Mouse (Mus musculus) heart, postnatal 36 days (tissue): ENCODE results near the gene Dhx9. TPM values are rescaled to one million over a fixed set of nuclear protein-coding genes. Genes with fewer than 3 reads are reported as not detected.
A peak's percentile ranks its signal among the peaks of the same experiment; 100 is the strongest.
"Not testable (repeated sequence)": the region's sequence is repeated elsewhere in the genome, so short reads cannot be mapped to it uniquely, and the experiment has no call there.

ENCODE experiments used
- DNase-seq, 2 experiments: peaks; one replicate each; pipeline ENCODE4 v3.0.0; 2021 to 2022
- intact Hi-C: fragments of 180-260 bp; cut with DNase I; formaldehyde crosslinking; loops from one replicate; pipeline ENCODE4 v1.15.1; 2025
- total RNA-seq, 2 experiments: library from RNA; stranded (reverse); gene quantifications; 2 replicates each; pipeline ENCODE4 v1.2.3; 2021

Gene Dhx9
- total RNA-seq, 2 experiments from 2014 or later = 49.5 to 50.9 TPM

GRCm38 (mm10) chr1:153431158-153431557, 56.3 kb downstream of the Dhx9 start:
- intact Hi-C loops = no loop called here
- DNase-seq = no peak

DNA sequence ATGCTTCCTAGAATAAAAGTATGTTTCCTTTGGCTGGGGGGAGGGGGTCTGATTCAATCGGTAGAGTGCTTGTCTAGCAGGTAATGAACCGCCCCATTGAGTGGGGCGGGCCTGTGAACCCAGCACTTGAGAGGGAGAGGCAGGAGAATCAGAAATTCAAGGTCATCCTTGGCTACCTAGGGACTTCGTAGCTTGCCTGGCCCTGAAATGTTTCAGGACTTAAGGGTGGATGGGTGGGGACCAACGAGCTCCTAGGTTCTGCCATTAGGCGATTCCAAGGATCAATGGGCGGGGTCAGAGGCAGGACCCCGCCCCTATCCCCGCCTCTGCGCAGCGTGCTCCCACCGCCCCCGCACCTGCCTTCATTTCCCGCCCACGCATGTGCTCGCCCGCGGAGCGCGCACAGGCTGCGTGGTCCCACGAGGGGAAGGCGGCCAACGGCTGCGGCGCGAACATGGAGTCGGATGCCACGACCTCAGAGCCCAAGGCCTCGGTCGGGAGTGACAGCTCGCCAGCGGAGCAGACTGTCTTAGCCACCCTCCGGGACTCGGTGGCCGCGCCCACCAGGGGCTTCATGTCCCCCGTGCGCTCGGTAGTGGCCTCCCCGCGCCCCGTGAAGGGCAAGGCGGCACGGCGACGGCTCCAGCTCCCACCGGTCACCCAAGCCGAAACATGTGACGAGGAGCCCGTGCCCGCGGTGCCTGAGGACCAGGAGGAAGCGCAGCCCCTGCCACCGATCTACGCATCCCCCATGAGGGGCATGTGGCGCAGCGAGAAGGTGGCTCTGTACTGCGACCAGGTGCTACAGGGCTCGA, 62.5 kb downstream of the Dhx9 start, which contains the start of gene Shcbp1l:
Shcbp1l (plus strand) TSS at position 393 of the 815 bp plus-strand sequence.
- intact Hi-C loops = no loop called here

GRCm38 (mm10) chr1:153424271-153424670, 63.2 kb downstream of the Dhx9 start:
- DNase-seq = no peak

More for the DNA sequence above, 62.5 kb downstream of the Dhx9 start, which contains the start of gene Shcbp1l:
- DNase-seq = peak; percentile 47 to 57

GRCm38 (mm10) chr1:153417805-153418204, 69.7 kb downstream of the Dhx9 start:
- intact Hi-C loops, DNase-seq: not testable (repeated sequence)

More at GRCm38 (mm10) chr1:153424271-153424670, 63.2 kb downstream of the Dhx9 start:
- intact Hi-C loops = no loop called here

- DNase-seq, intact Hi-C loops: not testable (repeated sequence)
These were observed 71.1 kb downstream of the Dhx9 start for GRCm38 (mm10) chr1:153416271-153416832.

- intact Hi-C loops = not testable (repeated sequence)
These were observed 71.7 kb downstream of the Dhx9 start for GRCm38 (mm10) chr1:153415742-153416141.

DNA sequence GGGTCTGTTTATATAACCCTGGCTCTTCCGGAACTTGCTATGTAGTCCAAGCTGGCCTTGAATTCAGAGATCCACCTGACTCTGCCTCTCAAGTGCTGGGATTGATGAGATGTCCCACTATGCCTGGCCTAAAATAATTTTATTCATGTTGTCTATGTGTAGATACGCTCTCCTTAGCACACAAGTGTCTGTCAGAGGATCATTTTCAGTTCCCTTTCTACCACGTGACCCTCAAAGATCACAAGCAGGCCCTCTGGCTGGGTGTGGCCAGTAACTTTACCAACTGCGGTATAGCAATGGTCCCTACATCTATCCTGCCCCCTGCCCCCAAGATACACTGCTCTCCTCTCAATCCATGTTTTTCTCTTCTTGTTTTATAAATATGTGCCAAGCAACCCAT, 72.5 kb downstream of the Dhx9 start:
- intact Hi-C loops = no loop called here
- peak; percentile 54 to 63 for DNase-seq

More at GRCm38 (mm10) chr1:153415742-153416141, 71.7 kb downstream of the Dhx9 start:
- not testable (repeated sequence) for DNase-seq

GRCm38 (mm10) chr1:153414114-153414723, 73.2 kb downstream of the Dhx9 start:
- DNase-seq = peak; percentile 77 to 81
- intact Hi-C loops = not testable (repeated sequence)

- peak in 1 of 2 experiments; percentile 24 for DNase-seq
- intact Hi-C loops = not testable (repeated sequence)
These were observed 74.0 kb downstream of the Dhx9 start for GRCm38 (mm10) chr1:153413397-153414020.

GRCm38 (mm10) chr1:153412663-153413396, 74.6 kb downstream of the Dhx9 start:
- intact Hi-C loops, DNase-seq: not testable (repeated sequence)

- intact Hi-C loops = no loop called here
These were observed 75.7 kb downstream of the Dhx9 start for GRCm38 (mm10) chr1:153411723-153412122.

DNA sequence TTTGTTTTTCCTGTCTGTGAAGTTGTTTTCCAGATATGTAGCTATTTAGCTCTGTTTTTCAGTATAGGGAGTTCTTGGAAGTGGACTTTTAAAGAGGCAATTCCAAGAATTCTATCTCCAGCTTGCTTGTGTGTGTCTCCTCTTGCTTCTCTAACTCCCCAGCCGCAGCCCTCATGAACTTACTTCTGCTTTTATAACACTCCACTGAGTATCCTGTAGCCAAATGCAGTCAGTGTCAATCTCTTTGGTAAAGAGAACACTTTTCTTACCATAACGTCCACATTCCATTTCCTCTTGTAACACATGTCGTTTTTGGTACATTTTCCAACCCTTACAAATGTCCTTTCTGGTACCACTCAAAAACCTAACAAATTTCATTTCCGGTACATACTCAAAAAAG, 76.5 kb downstream of the Dhx9 start:
- DNase-seq, intact Hi-C loops: not testable (repeated sequence)

More at GRCm38 (mm10) chr1:153411723-153412122, 75.7 kb downstream of the Dhx9 start:
- DNase-seq = no peak

GRCm38 (mm10) chr1:153408296-153408695, 79.2 kb downstream of the Dhx9 start:
- not testable (repeated sequence) for DNase-seq
- intact Hi-C loops = loop anchor here (1.0 kb wide), 1 partner anchor 11 kb away; no protein-coding TSS in a partner anchor

DNA sequence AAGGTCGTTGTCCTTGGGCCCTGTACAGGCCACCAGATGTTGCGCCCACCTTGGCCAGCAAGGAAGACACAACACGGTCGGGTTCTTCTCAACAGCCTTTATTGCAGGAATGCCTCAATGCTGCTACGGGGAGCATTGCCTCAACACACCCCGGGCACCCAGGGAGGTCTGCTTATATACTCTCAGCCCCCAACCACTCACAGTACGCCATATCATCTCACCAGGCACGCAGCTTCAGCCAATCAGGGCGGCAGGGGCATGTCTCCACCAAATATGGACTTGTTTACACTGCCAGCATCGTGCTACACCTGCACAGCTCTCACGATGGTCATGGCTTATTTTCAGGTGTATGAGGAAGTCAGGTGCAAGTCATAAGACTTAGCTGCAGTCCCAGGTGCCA, 79.8 kb downstream of the Dhx9 start:
- intact Hi-C loops = loop anchor here (1.0 kb wide), 1 partner anchor 10 kb away; no protein-coding TSS in a partner anchor

More for the DNA sequence above, 79.8 kb downstream of the Dhx9 start:
- not testable (repeated sequence) for DNase-seq

Other genes with a start within 250 kb of the Dhx9 start
- gene Lamc1, start 154.9 kb downstream of the Dhx9 start, total RNA-seq = 100 to 1,000 TPM; 139 to 176 TPM
- not detected for gene Shcbp1l, start 62.5 kb downstream of the Dhx9 start, total RNA-seq
- 1 to 10 TPM; 1.6 to 1.7 TPM for gene Npl, start 62.4 kb upstream of the Dhx9 start, total RNA-seq
- gene Rgs8, start 165.4 kb upstream of the Dhx9 start, total RNA-seq = not detected